Mouse (Mus musculus) kidney, adult 2 months (tissue): ENCODE data around the gene Lhfpl2.

ENCODE experiments used
- CTCF ChIP-seq: fragments of 200-500 bp; conservative IDR thresholded peaks from 2 replicates; pipeline ENCODE4 v1.5.1; 2011; ENCODE audit warnings: low read depth, mild to moderate bottlenecking, control low read depth, low read length, moderate library complexity, mixed read lengths; ENCODE audit not compliant: insufficient read depth, insufficient read length
- POLR2A ChIP-seq: fragments of 200-500 bp; IDR thresholded peaks from one replicate; pipeline ENCODE4 v1.6.1; 2011; ENCODE audit warnings: low read depth, low read length, control low read depth

GRCm38 (mm10) chr13:94057036-94057562, 497 bp upstream of the Lhfpl2 start:
- TF ChIP-seq POLR2A (no peak), CTCF (no peak)
